ENCODE assay signal across 14 mouse cellular contexts in the genomic region with DNA sequence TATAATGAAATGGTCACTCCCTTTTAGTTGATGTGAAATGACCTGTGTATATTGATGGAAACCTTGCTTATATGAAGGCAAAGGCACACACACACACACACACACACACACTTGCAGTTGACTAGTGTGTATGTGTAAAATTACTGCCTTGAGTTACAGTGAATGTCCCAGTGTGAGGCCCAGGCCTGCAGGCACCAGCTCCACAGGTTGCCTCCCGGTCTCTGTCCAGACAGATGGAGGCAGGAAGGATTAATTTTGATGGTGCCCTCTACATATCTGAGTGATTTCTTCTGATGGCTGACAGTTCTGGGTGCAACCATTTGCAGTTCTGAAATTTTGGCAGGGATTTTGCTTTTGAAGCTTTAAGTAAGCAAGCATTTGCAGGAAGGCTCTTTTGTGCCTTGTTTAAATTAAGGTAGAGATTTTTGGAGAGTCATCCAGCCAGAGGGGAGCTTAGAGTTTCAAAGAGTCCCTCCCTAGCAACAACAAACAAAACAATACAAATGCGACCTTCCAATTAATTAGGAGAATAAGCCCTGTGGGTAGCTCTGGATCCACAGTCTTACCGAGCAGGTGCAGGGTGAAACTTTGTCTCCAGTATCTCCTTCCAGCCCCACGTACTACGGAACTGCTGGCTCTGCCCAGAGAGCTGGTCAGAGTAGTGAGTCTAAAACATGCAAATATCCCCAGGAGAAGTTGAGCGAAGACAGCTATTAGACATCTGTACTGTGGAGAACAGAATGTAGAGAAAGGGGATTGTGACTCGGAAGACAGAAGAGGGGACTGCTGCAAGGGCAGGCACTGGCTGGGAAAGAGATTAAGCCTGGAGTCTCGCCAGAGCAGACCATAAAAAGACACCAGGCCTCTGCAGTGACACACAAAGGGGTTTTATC.
DNase-seq lines count a peak whose midpoint lies in the region; ATAC-seq lines count a peak whose summit lies in the region.
"Had no signal": no experiment of that assay in that cellular context is flagged by ENCODE, and none has a peak within 500 bp of the region (broad histone marks: within the 10 kb centered on the region; RNA-seq: fewer than 3 reads in every experiment).

No protein-coding gene starts in this region.

- WGBS in hindbrain, embryonic 12.5 days: 25% methylated on average over 8 of the region's 8 CpGs
- WGBS in neural tube, embryonic 14.5 days: 19% methylated on average over 8 of the region's 8 CpGs

- no peak; the same call in 1 of the 2 replicates for ATAC-seq in hindbrain, embryonic 12.5 days (ENCODE audit: low FRiP score)
- 0 out of 2 replicates have a peak, but pooled peaks have one; percentile 44 for ATAC-seq in neural tube, embryonic 14.5 days (ENCODE audit: low read depth)
- ATAC-seq: intestine, embryonic 16.5 days; Patski had no signal

- DNase-seq in embryo, embryonic 10 days (ENCODE audit: low spot score): peak; percentile 27
- no peak for DNase-seq in embryo, embryonic 11 days
- DNase-seq in retina, postnatal 1 day: peak; percentile 84
- DNase-seq in retina, embryonic 14.5 days (ENCODE audit: low spot score): no peak
- DNase-seq in left cerebral cortex, adult 18-20 months (ENCODE audit: low spot score in 2 of 2): no peak
- no peak for DNase-seq in T-cell, adult 2 months (ENCODE audit: low spot score)
- DNase-seq: B cell, adult 2 months; gastrocnemius, postnatal 10 days; liver had no signal

- H3K4me1 ChIP-seq in hindbrain, embryonic 12.5 days: peaks cover 11% of the 10 kb centered on the region; the same call in 1 of the 2 replicates
- 0 out of 2 replicates have a peak, but pooled peaks cover 3% of the 10 kb centered on the region for H3K4me1 ChIP-seq in neural tube, embryonic 14.5 days (ENCODE audit: control insufficient read depth, insufficient read depth, low read length)
- H3K4me1 ChIP-seq: megakaryocyte, embryonic 14.5 days had no signal

- no peak overlapping the region for H3K4me3 ChIP-seq in hindbrain, embryonic 12.5 days
- H3K4me3 ChIP-seq in neural tube, embryonic 14.5 days (ENCODE audit: low read depth, low read length): no peak overlapping the region
- H3K4me3 ChIP-seq: megakaryocyte, embryonic 14.5 days had no signal

- no peaks in the 10 kb centered on the region for H3K36me3 ChIP-seq in hindbrain, embryonic 12.5 days
- no peaks in the 10 kb centered on the region for H3K36me3 ChIP-seq in neural tube, embryonic 14.5 days (ENCODE audit: control insufficient read depth, insufficient read depth, low read length)

- no peaks in the 10 kb centered on the region for H3K9me3 ChIP-seq in hindbrain, embryonic 12.5 days (replicated peaks)
- no peaks in the 10 kb centered on the region for H3K9me3 ChIP-seq in neural tube, embryonic 14.5 days (ENCODE audit: control insufficient read depth, low read length)

- H3K27me3 ChIP-seq in hindbrain, embryonic 12.5 days: no peaks in the 10 kb centered on the region
- H3K27me3 ChIP-seq in neural tube, embryonic 14.5 days (ENCODE audit: control insufficient read depth, insufficient read depth, low read length): no peaks in the 10 kb centered on the region
- H3K27me3 ChIP-seq: megakaryocyte, embryonic 14.5 days; Patski had no signal

- H3K4me2 ChIP-seq in hindbrain, embryonic 12.5 days (replicated peaks): no peak overlapping the region
- no peak overlapping the region for H3K4me2 ChIP-seq in neural tube, embryonic 14.5 days (ENCODE audit: low read depth, low read length)

- 0 out of 2 replicates have a peak overlapping the region, but pooled peaks have one; percentile 4 for H3K27ac ChIP-seq in hindbrain, embryonic 12.5 days
- peak overlapping the region; percentile 16; the same call in 1 of the 2 replicates for H3K27ac ChIP-seq in neural tube, embryonic 14.5 days (ENCODE audit: low read depth, low read length)

- H3K9ac ChIP-seq in hindbrain, embryonic 12.5 days: no peak overlapping the region
- no peak overlapping the region for H3K9ac ChIP-seq in neural tube, embryonic 14.5 days (replicated peaks; ENCODE audit: low read depth, low read length)

Comparison
In these comparisons a context has a peak if more than half of its experiments do, and no peak if none do; other contexts are left out.
1. DNase-seq: peak in embryo, embryonic 10 days (single experiment) and retina, postnatal 1 day (single experiment); none in embryo, embryonic 11 days (single experiment), retina, embryonic 14.5 days (single experiment), left cerebral cortex, adult 18-20 months (0 of 2) and T-cell, adult 2 months (single experiment).